Mouse (Mus musculus) liver, embryonic 16.5 days (tissue): ENCODE results near the gene Rab3b. TPM values are rescaled to one million over a fixed set of nuclear protein-coding genes. Genes with fewer than 3 reads are reported as not detected.
A peak's percentile ranks its signal among the peaks of the same experiment; 100 is the strongest.

Experiments used
- ATAC-seq: fragments of 200-750 bp; cut with Nextera tagmentation; 2 replicates; pipeline ENCODE4 v1.8.0; 2017; ENCODE audit warnings: low read depth, mild to moderate bottlenecking, moderate number of reproducible peaks, moderate library complexity
- H3K27ac ChIP-seq: fragments of 300-500 bp; sonication (generic); 2 replicates; pipeline ENCODE4 v1.5.1; 2014; ENCODE audit warnings: mild to moderate bottlenecking, low read length
- H3K27me3 ChIP-seq: fragments of 300-500 bp; sonication (generic); 2 replicates; pipeline ENCODE4 v1.6.1; 2014; ENCODE audit warnings: low read depth, low read length, mixed read lengths; ENCODE audit not compliant: control insufficient read depth, insufficient read depth
- H3K36me3 ChIP-seq: fragments of 300-500 bp; sonication (generic); 2 replicates; pipeline ENCODE4 v1.6.1; 2014; ENCODE audit warnings: mild to moderate bottlenecking; ENCODE audit not compliant: control insufficient read depth, insufficient read depth
- H3K4me1 ChIP-seq: fragments of 300-500 bp; sonication (generic); 2 replicates; pipeline ENCODE4 v1.6.1; 2014; ENCODE audit warnings: low read depth, low read length, mixed read lengths; ENCODE audit not compliant: control insufficient read depth
- H3K4me2 ChIP-seq: fragments of 300-500 bp; sonication (generic); 2 replicates; pipeline ENCODE4 v1.6.1; 2014; ENCODE audit warnings: low read depth, low read length, mixed read lengths
- H3K4me3 ChIP-seq: fragments of 300-500 bp; sonication (generic); 2 replicates; pipeline ENCODE4 v1.5.1; 2014; ENCODE audit warnings: low read depth, mild to moderate bottlenecking, low read length
- H3K9ac ChIP-seq: fragments of 300-500 bp; sonication (generic); 2 replicates; pipeline ENCODE4 v1.6.1; 2014; ENCODE audit warnings: low read depth, low read length
- H3K9me3 ChIP-seq: fragments of 300-500 bp; sonication (generic); replicated peaks from 2 replicates; pipeline ENCODE4 v1.6.1; 2016; ENCODE audit warnings: low read length; ENCODE audit not compliant: control insufficient read depth
- WGBS: fragments of 180-500 bp; shearing (Covaris S2); extraction: QIAGEN DNeasy Blood & Tissue Kit; methylation state at CpG from one replicate; pipeline ENCODE4 v1.1.7; 2014; ENCODE audit not compliant: insufficient replicate concordance; 5-methylcytosine and 5-hydroxymethylcytosine counted together
- polyA plus RNA-seq: library from polyadenylated mRNA; unstranded; fragments of >200 nt; fragmentation: Nextera tagmentation; extraction: Ambion mirVana; gene quantifications from 2 replicates; pipeline ENCODE4 v1.2.1, GENCODE M21; 2015

Gene Rab3b
- 2.5 TPM in 2 replicates for polyA plus RNA-seq

DNA sequence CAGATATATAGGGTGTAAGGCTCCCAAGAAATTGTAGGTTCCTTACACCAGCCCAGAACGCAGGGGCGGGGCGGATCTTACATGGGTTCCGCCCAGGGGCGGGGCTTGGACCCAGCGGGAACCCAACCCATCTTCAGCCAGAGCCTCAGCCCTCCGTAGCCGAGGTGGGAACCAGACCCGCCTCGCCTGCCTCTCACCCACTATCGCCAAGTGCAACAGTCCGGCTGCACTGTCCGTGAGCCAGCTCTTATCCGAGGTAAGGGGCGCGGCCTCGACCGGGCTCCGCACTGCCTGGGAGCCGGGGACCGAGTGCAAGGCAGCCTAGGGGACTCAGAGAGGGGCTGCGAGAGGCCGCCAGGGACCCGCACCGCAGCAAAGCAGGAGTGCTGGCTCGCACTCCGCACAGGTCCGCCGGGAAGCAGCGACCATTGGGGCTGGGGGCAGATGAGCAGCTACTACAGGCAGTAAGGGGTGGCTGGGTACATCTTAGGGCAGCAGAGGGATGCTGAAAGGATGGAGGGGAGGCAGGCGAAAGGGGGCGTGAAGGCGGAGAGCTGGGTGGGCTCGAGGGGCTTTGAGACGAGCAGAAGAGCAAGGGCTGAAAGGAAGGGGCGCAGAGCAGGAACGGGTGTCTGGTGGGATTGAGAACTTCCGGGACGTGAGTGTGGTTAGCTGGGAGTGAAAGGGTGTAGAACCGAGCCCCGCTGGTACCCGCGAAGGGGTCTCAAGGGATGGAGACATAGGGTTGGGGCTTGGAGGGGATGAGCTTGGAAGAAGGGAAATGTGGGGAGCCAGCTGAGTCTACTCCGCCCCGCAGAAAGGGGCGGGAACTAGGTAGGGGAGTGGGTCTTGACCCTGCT is at the start of gene Rab3b:
Gene Rab3b, plus strand, starts transcription at position 101 of the 860 bp plus-strand sequence.
- H3K27ac ChIP-seq, result no peak within 1 kb of the TSS
- 1% methylated on average over 46 of the region's 46 CpGs for WGBS
- H3K9me3 ChIP-seq, result no peaks in the 10 kb centered on the region
- H3K4me1 ChIP-seq, result peaks cover 11% of the 10 kb centered on the region
- ATAC-seq, result peak; percentile 93
- H3K4me2 ChIP-seq, result peak within 1 kb of the TSS; percentile 82
- H3K9ac ChIP-seq, result peak within 1 kb of the TSS; percentile 50
- peak within 1 kb of the TSS; percentile 59 for H3K4me3 ChIP-seq
- peaks cover 17% of the 10 kb centered on the region; the same call in 1 of the 2 replicates for H3K27me3 ChIP-seq
- no peaks in the 10 kb centered on the region for H3K36me3 ChIP-seq

DNA sequence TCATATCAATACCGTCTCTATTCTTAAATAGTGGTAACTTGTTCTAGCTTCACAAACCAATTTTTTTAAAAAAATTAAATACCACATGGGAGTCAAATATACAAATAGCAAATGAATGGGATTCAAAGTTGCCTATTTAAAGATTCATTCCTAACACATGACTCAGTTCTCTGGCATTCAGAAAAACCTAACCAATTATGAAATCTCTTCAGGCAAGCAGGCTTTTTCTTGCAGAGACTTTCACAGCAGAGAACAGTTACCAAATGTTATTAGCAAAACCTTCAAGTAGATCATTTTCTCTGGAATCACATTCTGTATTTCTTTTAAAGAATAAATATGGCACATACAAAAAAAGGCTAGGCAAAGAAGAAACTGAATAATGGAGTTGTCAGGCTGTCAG is 48.2 kb upstream of the Rab3b start:
- ATAC-seq, result no peak

DNA sequence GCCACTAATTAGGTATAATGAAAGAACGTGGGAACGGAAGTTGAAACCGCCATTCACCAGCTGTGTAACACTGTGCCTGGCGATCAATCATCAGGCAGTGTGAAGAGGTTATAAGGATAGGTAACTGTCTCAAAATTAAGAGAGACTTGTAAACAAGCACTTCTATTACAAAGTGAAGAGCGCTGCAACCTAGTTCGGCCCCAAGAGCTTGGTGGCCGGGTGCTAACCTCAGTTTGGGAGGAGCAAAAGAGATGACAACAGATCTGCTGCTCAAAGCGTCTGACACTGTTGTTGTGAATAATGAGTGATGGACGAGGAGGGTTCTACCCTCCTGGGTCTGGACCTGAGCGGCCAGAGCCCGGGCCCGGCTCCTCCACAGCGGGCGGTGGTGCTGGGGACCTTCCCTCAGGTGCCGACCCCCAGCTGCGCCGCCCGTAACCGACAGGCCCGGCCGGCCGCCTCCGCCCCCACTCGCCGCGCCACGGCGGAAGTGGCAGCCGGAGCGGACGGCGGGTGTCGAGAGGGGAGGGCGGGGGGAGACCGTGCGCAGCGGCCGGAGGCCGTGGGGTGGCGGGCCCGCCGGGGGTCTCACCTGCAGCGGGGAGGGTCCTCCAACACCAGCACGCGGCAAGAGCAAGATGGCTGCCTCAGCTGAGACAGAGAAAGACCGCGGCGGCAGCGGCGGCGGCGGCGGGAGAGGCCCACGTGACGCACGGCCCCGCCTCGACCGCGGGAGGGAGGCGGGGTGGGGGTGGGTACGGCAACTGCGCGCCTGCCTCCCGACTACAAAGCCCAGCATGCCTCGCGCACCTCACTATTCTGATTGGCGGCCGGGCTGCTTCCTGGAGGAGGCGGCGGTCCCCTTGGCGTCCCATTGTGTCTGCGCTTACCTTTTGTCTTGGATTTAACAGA is 45.7 kb upstream of the Rab3b start, which contains the start of gene Btf3l4:
Gene Btf3l4, minus strand, starts transcription at position 699 of the 912 bp plus-strand sequence.
- peaks cover 7% of the 10 kb centered on the region for H3K4me1 ChIP-seq
- peak within 1 kb of the TSS; percentile 94 for H3K27ac ChIP-seq
- H3K36me3 ChIP-seq, result peaks cover 6% of the 10 kb centered on the region
- H3K27me3 ChIP-seq, result no peaks in the 10 kb centered on the region
- peak within 1 kb of the TSS; percentile 93 for H3K4me3 ChIP-seq
- WGBS, result under 1% methylated on average over 64 of the region's 73 CpGs
- H3K9ac ChIP-seq, result peak within 1 kb of the TSS; percentile 95
- no peaks in the 10 kb centered on the region for H3K9me3 ChIP-seq
- peak within 1 kb of the TSS; percentile 97 for H3K4me2 ChIP-seq
- ATAC-seq, result peak; percentile 97

More for the DNA sequence above, 48.2 kb upstream of the Rab3b start:
- no peaks in the 10 kb centered on the region for H3K9me3 ChIP-seq
- H3K27me3 ChIP-seq, result no peaks in the 10 kb centered on the region
- WGBS, result 90% methylated on average over 1 of the region's 1 CpGs
- no peak overlapping the region for H3K27ac ChIP-seq
- peaks cover 15% of the 10 kb centered on the region for H3K36me3 ChIP-seq
- H3K9ac ChIP-seq, result no peak overlapping the region
- peaks cover 7% of the 10 kb centered on the region for H3K4me1 ChIP-seq
- H3K4me3 ChIP-seq, result no peak overlapping the region
- no peak overlapping the region for H3K4me2 ChIP-seq

DNA sequence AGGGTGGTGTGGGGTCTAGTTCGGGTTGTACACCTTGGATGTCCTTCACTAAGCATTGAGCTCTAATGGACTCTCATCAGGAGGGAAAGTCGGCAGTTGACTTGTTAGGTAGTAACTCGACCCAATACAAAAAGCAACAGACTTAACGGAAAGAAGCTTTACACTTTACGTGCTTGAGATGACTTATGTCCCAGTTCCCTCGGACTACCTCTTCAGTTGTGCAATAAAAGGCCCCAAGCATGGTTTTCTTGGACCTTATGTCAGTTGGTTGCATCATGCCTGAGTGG is 45.1 kb upstream of the Rab3b start:
- H3K27me3 ChIP-seq, result no peaks in the 10 kb centered on the region
- no peaks in the 10 kb centered on the region for H3K9me3 ChIP-seq
- H3K4me1 ChIP-seq, result peaks cover 7% of the 10 kb centered on the region
- WGBS, result under 1% methylated on average over 6 of the region's 6 CpGs
- peak overlapping the region; percentile 95 for H3K9ac ChIP-seq
- H3K36me3 ChIP-seq, result peaks cover 6% of the 10 kb centered on the region
- ATAC-seq, result no peak
- peak overlapping the region; percentile 93 for H3K4me3 ChIP-seq
- peak overlapping the region; percentile 94 for H3K27ac ChIP-seq
- H3K4me2 ChIP-seq, result peak overlapping the region; percentile 97

DNA sequence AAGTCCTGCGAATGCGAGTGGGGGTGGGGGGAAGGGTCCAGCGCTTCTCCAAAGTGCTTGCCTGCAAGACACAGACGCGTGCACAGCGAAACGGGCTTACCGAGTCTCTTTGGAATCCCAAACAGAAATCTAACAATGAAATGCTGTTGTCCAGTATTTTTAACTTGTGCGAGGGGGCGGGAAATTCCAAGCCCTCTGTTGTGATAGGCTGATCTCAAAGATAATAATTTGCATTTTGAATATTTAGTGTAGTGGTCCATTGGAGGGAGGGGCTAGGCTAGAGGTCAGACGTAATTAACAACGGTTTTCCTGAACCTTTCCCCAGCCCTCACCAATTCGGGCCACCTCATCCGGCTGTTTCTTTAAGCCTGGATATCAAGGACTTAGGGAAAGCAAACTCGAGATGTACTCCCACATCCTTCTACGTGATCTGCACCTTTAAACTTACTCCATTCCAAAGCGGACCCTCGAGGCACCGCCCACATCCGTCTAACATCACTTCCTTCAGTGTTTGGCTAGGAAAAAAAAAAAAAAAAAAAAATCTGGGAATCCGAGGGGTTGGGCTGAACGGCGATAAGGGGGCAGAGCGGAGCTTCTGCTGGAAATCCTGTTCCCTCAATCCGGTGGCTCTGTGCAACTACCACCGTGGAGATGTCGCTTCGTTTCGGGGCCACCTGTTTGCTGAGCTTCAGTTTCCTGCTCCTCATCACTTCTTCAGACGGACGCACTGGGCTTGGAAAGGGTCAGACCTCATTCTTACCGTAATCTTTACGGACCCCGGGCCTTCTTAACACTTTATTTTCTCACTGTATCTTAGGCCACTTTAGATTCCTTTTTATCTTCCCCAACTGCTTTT is 44.5 kb upstream of the Rab3b start, which contains the start of gene Txndc12:
Gene Txndc12, plus strand, starts transcription at position 487 of the 856 bp plus-strand sequence.
- no peaks in the 10 kb centered on the region for H3K9me3 ChIP-seq
- peaks cover 3% of the 10 kb centered on the region; the same call in 1 of the 2 replicates for H3K36me3 ChIP-seq
- H3K4me1 ChIP-seq, result peaks cover 7% of the 10 kb centered on the region
- H3K9ac ChIP-seq, result peak within 1 kb of the TSS; percentile 95
- peak; percentile 58 for ATAC-seq
- peak within 1 kb of the TSS; percentile 94 for H3K27ac ChIP-seq
- H3K4me3 ChIP-seq, result peak within 1 kb of the TSS; percentile 93
- under 1% methylated on average over 34 of the region's 34 CpGs for WGBS
- no peaks in the 10 kb centered on the region for H3K27me3 ChIP-seq
- H3K4me2 ChIP-seq, result peak within 1 kb of the TSS; percentile 97

DNA sequence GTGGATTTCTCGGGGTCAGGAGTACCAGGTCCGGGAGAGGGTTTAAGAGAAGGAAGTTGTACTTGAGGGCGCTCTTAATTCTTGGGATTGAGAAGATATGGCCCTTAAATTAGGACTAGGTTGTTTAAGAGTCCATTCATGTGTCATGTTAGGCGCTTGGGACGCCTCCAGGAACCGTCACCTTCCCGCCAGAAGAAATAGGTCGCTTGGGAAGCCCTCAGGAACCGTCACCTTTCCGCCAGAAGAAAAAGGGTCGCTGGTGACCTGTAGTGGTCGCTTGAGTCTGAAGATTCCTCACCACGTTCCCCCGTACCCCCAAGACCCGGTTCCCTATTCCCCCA is 43.9 kb upstream of the Rab3b start:
- no peak for ATAC-seq
- Histone ChIP-seq H3K9me3 (no peaks in the 10 kb centered on the region), H3K4me1 (peaks cover 7% of the 10 kb centered on the region), H3K9ac (peak overlapping the region; percentile 95), H3K4me3 (peak overlapping the region; percentile 93), H3K27ac (peak overlapping the region; percentile 94), H3K36me3 (peaks cover 1% of the 10 kb centered on the region; the same call in 1 of the 2 replicates), H3K4me2 (peak overlapping the region; percentile 97), H3K27me3 (no peaks in the 10 kb centered on the region)
- WGBS, result 3% methylated on average over 15 of the region's 15 CpGs

DNA sequence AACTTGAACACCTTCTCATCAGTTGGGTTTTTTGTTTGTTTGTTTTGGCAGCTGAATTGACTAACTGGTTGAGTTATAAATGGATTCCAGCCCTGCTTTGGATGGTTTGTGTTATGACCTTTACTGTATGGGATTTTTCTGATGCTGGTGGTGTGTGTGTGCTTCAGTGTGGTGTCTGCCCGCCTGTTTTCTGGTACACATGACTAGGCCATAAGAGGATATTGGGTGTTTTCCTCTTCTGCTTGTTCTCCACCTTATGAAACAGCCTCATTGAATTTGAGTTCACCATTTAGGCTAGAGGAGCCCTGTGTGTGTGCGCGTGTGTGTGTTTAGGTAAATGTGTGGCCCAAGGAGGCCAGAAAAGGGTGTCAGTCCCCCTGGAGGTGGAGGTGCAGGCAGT is 43.4 kb upstream of the Rab3b start:
- H3K4me3 ChIP-seq, result peak overlapping the region; percentile 93
- H3K4me2 ChIP-seq, result peak overlapping the region; percentile 97
- peak overlapping the region; percentile 95; the same call in 1 of the 2 replicates for H3K9ac ChIP-seq
- 64% methylated on average over 3 of the region's 3 CpGs for WGBS
- peaks cover 7% of the 10 kb centered on the region for H3K4me1 ChIP-seq
- no peak overlapping the region for H3K27ac ChIP-seq
- no peaks in the 10 kb centered on the region for H3K9me3 ChIP-seq
- no peaks in the 10 kb centered on the region for H3K36me3 ChIP-seq
- ATAC-seq, result no peak
- no peaks in the 10 kb centered on the region for H3K27me3 ChIP-seq

DNA sequence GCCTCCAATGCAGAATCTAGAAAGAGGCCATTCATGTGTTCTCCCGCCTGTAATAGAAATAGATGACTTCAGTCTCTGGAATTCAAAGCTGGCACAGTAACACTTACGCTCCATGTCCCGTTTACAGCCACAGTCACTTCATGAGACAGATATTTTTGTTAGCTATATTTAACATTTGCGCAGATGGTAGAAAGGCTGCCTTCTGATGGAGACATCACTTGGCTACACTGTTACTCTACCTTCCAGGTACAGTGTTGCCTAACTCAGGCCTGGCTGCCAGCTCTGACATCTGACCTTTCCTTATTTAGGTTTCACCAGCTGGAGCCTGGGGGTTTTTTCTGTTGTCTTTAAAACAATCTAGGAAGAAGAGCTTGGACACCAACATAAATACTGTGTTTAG is 40.8 kb upstream of the Rab3b start:
- Histone ChIP-seq H3K4me1 (no peaks in the 10 kb centered on the region; the same call in 1 of the 2 replicates), H3K9me3 (no peaks in the 10 kb centered on the region), H3K36me3 (no peaks in the 10 kb centered on the region), H3K27ac (no peak overlapping the region), H3K27me3 (no peaks in the 10 kb centered on the region), H3K4me2 (no peak overlapping the region), H3K4me3 (no peak overlapping the region), H3K9ac (no peak overlapping the region)
- WGBS, result 74% methylated on average over 4 of the region's 4 CpGs
- ATAC-seq, result no peak
